ENCODE assay signal across 27 mouse cellular contexts in genomic region chr2:36222168-36222848, GRCm38 (mm10). TPM values are rescaled to one million over a fixed set of nuclear protein-coding genes. Genes with fewer than 3 reads are reported as not detected.
DNase-seq lines count a peak whose midpoint lies in the region; TF ChIP-seq lines count a peak whose summit lies in the region.
"Had no signal": no experiment of that assay in that cellular context is flagged by ENCODE, and none has a peak within 500 bp of the region (broad histone marks: within the 10 kb centered on the region; RNA-seq: fewer than 3 reads in every experiment).

No protein-coding gene starts in this region.

- in situ Hi-C loops in ES-E14 (cut with MboI; ENCODE audit: low sequenced_read_pairs in 2 of 2, unreplicated experiment in 2 of 2): no loop called here

- peak overlapping the region; percentile 23; the same call in 1 of the 2 replicates for H3K27ac ChIP-seq in ES-E14 (ENCODE audit: insufficient read depth, low read depth, low read length, poor library complexity, severe bottlenecking)
- H3K27ac ChIP-seq: embryonic facial prominence, embryonic 10.5 days; embryonic facial prominence, embryonic 15.5 days; heart, embryonic 15.5 days; hindbrain, postnatal 0 days; intestine, embryonic 15.5 days; kidney, postnatal 0 days; liver, embryonic 12.5 days; midbrain, embryonic 12.5 days; neural tube, embryonic 13.5 days had no signal

- no peak for TF ChIP-seq CTCF in C2C12 (IDR thresholded peaks at IDR 0.05; ENCODE audit: control insufficient read depth, insufficient read depth, insufficient read length)

- no peaks in the 10 kb centered on the region for H3K27me3 ChIP-seq in C2C12 (ENCODE audit: control insufficient read depth, insufficient read depth, insufficient read length)
- no peaks in the 10 kb centered on the region for H3K27me3 ChIP-seq in myocyte (ENCODE audit: control insufficient read depth, insufficient read depth, insufficient read length)
- H3K27me3 ChIP-seq: embryonic facial prominence, embryonic 15.5 days; heart, embryonic 15.5 days; intestine, embryonic 15.5 days; liver, embryonic 12.5 days; megakaryocyte, embryonic 14.5 days; midbrain, embryonic 12.5 days had no signal

- peak overlapping the region; percentile 57 for H3ac ChIP-seq in C2C12 (ENCODE audit: control insufficient read depth, insufficient read length, low read depth)
- H3ac ChIP-seq in myocyte (ENCODE audit: control insufficient read depth, insufficient read length): no peak overlapping the region

- no peak overlapping the region for H3K4me3 ChIP-seq in C2C12 (ENCODE audit: insufficient read depth, poor library complexity, severe bottlenecking)
- no peak overlapping the region; a peak in 1 of 4 replicates for H3K4me3 ChIP-seq in ES-E14 (ENCODE audit: insufficient read depth in 1 of 2, low read depth in 1 of 2, low read length in 2 of 2, poor library complexity in 1 of 2, severe bottlenecking in 1 of 2)
- H3K4me3 ChIP-seq in myocyte: peak overlapping the region; percentile 23
- H3K4me3 ChIP-seq: embryonic facial prominence, embryonic 10.5 days; embryonic facial prominence, embryonic 15.5 days; heart, embryonic 15.5 days; intestine, embryonic 15.5 days; liver, embryonic 12.5 days; megakaryocyte, embryonic 14.5 days; midbrain, embryonic 12.5 days; neural tube, embryonic 13.5 days had no signal

- H3K36me3 ChIP-seq in C2C12 (ENCODE audit: control insufficient read depth, insufficient read depth): no peaks in the 10 kb centered on the region
- H3K36me3 ChIP-seq in ES-E14 (ENCODE audit: control insufficient read depth, insufficient read depth, low read length, poor library complexity, severe bottlenecking): no peaks in the 10 kb centered on the region
- no peaks in the 10 kb centered on the region for H3K36me3 ChIP-seq in myocyte (ENCODE audit: control insufficient read depth, insufficient read depth)
- H3K36me3 ChIP-seq: embryonic facial prominence, embryonic 10.5 days; embryonic facial prominence, embryonic 15.5 days; heart, embryonic 15.5 days; intestine, embryonic 15.5 days; liver, embryonic 12.5 days; midbrain, embryonic 12.5 days; neural tube, embryonic 13.5 days had no signal

- H3K4me1 ChIP-seq in ES-E14 (ENCODE audit: control insufficient read depth in 2 of 2, insufficient read depth in 2 of 2, low read length in 2 of 2, poor library complexity in 1 of 2): peaks cover 3 to 17% of the 10 kb centered on the region in 2 experiments; a peak in 3 of 4 replicates
- H3K4me1 ChIP-seq: midbrain, embryonic 12.5 days; neural tube, embryonic 13.5 days had no signal

- H3K79me3 ChIP-seq in C2C12 (ENCODE audit: low read depth): no peaks in the 10 kb centered on the region

- H3K9me3 ChIP-seq in ES-E14 (ENCODE audit: control insufficient read depth, insufficient read depth, low read depth, low read length): no peaks in the 10 kb centered on the region
- H3K9me3 ChIP-seq: embryonic facial prominence, embryonic 10.5 days; embryonic facial prominence, embryonic 15.5 days; heart, embryonic 15.5 days; intestine, embryonic 15.5 days; liver, embryonic 12.5 days; megakaryocyte, embryonic 14.5 days; midbrain, embryonic 12.5 days; neural tube, embryonic 13.5 days had no signal

- peak; percentile 44 for TF ChIP-seq POLR2A in myocyte (IDR thresholded peaks at IDR 0.05; ENCODE audit: insufficient read length, low read depth)

- H3K9ac ChIP-seq in ES-E14 (ENCODE audit: insufficient read depth, low read depth, low read length, poor library complexity, severe bottlenecking): 0 out of 2 replicates have a peak overlapping the region, but pooled peaks have one; percentile 26
- H3K9ac ChIP-seq: embryonic facial prominence, embryonic 15.5 days; heart, embryonic 15.5 days; intestine, embryonic 15.5 days; liver, embryonic 12.5 days; liver, postnatal 0 days; midbrain, embryonic 12.5 days; neural tube, embryonic 13.5 days had no signal

- no peaks in the 10 kb centered on the region for H3K79me2 ChIP-seq in C2C12 (ENCODE audit: control insufficient read depth, insufficient read depth)
- no peaks in the 10 kb centered on the region for H3K79me2 ChIP-seq in myocyte (ENCODE audit: control insufficient read depth, insufficient read depth)

- DNase-seq in ES-E14 (ENCODE audit: low read depth, low spot score): peak; percentile 71
- DNase-seq in R1 (ENCODE audit: low read depth, low spot score): peak; percentile 91
- no peak for DNase-seq in thymus, adult 18-20 months
- DNase-seq in kidney, adult 8-10 months: no peak
- DNase-seq in embryo, embryonic 10.5 days (ENCODE audit: low spot score): no peak
- DNase-seq: adrenal gland, postnatal 10 days; cerebellum, adult 18-20 months; cerebellum, postnatal 10 days; kidney, adult 2 months; kidney, postnatal 4 days; layer of hippocampus, postnatal 36 days; left cerebral cortex, postnatal 4 days; liver, postnatal 0 days; lung, postnatal 4 days; thymus, postnatal 4 days had no signal

- peak overlapping the region; percentile 86 for H3K4me2 ChIP-seq in myocyte (ENCODE audit: low read depth)
- H3K4me2 ChIP-seq: embryonic facial prominence, embryonic 15.5 days; heart, embryonic 15.5 days; intestine, embryonic 15.5 days; liver, embryonic 12.5 days; midbrain, embryonic 12.5 days; neural tube, embryonic 13.5 days had no signal

TF ChIP-seq in C2C12, 6 proteins besides CTCF, POLR2A, EP300 and RAD21:
- TF ChIP-seq FOSL1 (IDR thresholded peaks at IDR 0.05; ENCODE audit: insufficient read depth, low read length, poor library complexity, severe bottlenecking) (peak; percentile 27), CEBPB (IDR thresholded peaks at IDR 0.05; ENCODE audit: low read depth) (no peak), MYOD1 (IDR thresholded peaks at IDR 0.05; ENCODE audit: control insufficient read depth, insufficient read length, low read depth) (peak; percentile 55), USF1 (IDR thresholded peaks at IDR 0.05; ENCODE audit: low read depth) (no peak), MYOG (IDR thresholded peaks at IDR 0.05; ENCODE audit: control insufficient read depth, extremely low read depth, insufficient read length) (no peak), MAX (IDR thresholded peaks at IDR 0.05) (peak; percentile 38)

TF ChIP-seq in ES-E14, 5 proteins besides CTCF, POLR2A, EP300 and RAD21:
- 0 out of 2 replicates have a peak, but pooled peaks have one; percentile 18 for TF ChIP-seq CHD2 (IDR thresholded peaks at IDR 0.05; ENCODE audit: low read depth, low read length)
- TF ChIP-seq ZC3H11A (IDR thresholded peaks at IDR 0.05; ENCODE audit: borderline replicate concordance, low read depth, low read length): no peak
- TF ChIP-seq ZNF384 (IDR thresholded peaks at IDR 0.05; ENCODE audit: low read depth, low read length): peak; percentile 98
- no peak for TF ChIP-seq HCFC1 (IDR thresholded peaks at IDR 0.05; ENCODE audit: borderline replicate concordance, insufficient read depth, low read length)

TF ChIP-seq in myocyte, 11 proteins besides CTCF, POLR2A, EP300 and RAD21:
- no peak for TF ChIP-seq TCF12 (IDR thresholded peaks at IDR 0.05; ENCODE audit: insufficient read depth, poor library complexity, severe bottlenecking)
- no peak for TF ChIP-seq USF1 (IDR thresholded peaks at IDR 0.05; ENCODE audit: low read depth)
- TF ChIP-seq MAX (IDR thresholded peaks at IDR 0.05; ENCODE audit: low read depth): no peak
- no peak for TF ChIP-seq CEBPB (IDR thresholded peaks at IDR 0.05; ENCODE audit: insufficient read depth, poor library complexity, severe bottlenecking)
- no peak for TF ChIP-seq SRF (IDR thresholded peaks at IDR 0.05; ENCODE audit: control insufficient read depth, insufficient read length, low read depth)
- peak; percentile 53 for TF ChIP-seq POLR2AphosphoS2 (IDR thresholded peaks at IDR 0.05; ENCODE audit: insufficient read length, low read depth)
- TF ChIP-seq MYOD1 (IDR thresholded peaks at IDR 0.05; ENCODE audit: control insufficient read depth in 1 of 3, insufficient read length in 2 of 3, low read depth in 2 of 3): peak; percentile 20 to 80 (median 76)
- TF ChIP-seq REST (IDR thresholded peaks at IDR 0.05; ENCODE audit: insufficient read depth, insufficient read length): no peak
- no peak for TF ChIP-seq E2F4 (IDR thresholded peaks at IDR 0.05; ENCODE audit: insufficient read depth)
- TF ChIP-seq MYOG (IDR thresholded peaks at IDR 0.05; ENCODE audit: control insufficient read depth in 1 of 3, insufficient read depth in 1 of 3, insufficient read length in 2 of 3, low read depth in 2 of 3): peak; percentile 28 to 79 (median 69)
- TF ChIP-seq TCF3 (IDR thresholded peaks at IDR 0.05; ENCODE audit: insufficient read length, low read depth): no peak

RNA-seq across cellular contexts. Expression of gene Ptgs1, which starts 7.9 kb away (rescaled TPM):
- polyA plus RNA-seq in C2C12 (2012; fragmentation: generic; extraction: Trizol) (336 TPM), myocyte (2012; fragmentation: generic; extraction: Trizol) (122 TPM)
- total RNA-seq in ES-E14 (2012; rRNA removed): 8.7 and 9.0 TPM in 2 replicates

Comparison
In these comparisons a context has a peak if more than half of its experiments do, and no peak if none do; other contexts are left out.
1. DNase-seq: peak in ES-E14 (single experiment) and R1 (single experiment); none in thymus, adult 18-20 months (0 of 2), kidney, adult 8-10 months (0 of 2) and embryo, embryonic 10.5 days (single experiment).